Mouse (Mus musculus) heart, postnatal 10 days (tissue): ENCODE results near the gene Ankdd1b. TPM values are rescaled to one million over a fixed set of nuclear protein-coding genes. Genes with fewer than 3 reads are reported as not detected.

Source experiments
- DNase-seq, 2 experiments: peaks; one replicate each; pipeline ENCODE4 v3.0.0; 2021
- intact Hi-C: fragments of 180-260 bp; cut with DNase I; formaldehyde crosslinking; loops from one replicate; pipeline ENCODE4 v1.15.1; 2025
- total RNA-seq, 2 experiments: library from RNA; stranded (reverse); gene quantifications; 2 replicates each; pipeline ENCODE4 v1.2.3; 2021

Gene Ankdd1b
- total RNA-seq, result under 1 TPM; 0.41 to 0.97 TPM

- intact Hi-C loops, result no loop called here
- DNase-seq, result no peak
Measured at GRCm38 (mm10) chr13:96470957-96471356, at the start of gene Ankdd1b. Ankdd1b (minus strand) TSS chr13:96471198.

- intact Hi-C loops, result no loop called here
- no peak for DNase-seq
Measured at GRCm38 (mm10) chr13:96517335-96517734, 46.3 kb upstream of the Ankdd1b start.

GRCm38 (mm10) chr13:96516249-96516648, 45.3 kb upstream of the Ankdd1b start:
- intact Hi-C loops, result no loop called here
- no peak for DNase-seq

GRCm38 (mm10) chr13:96514154-96514942, 43.4 kb upstream of the Ankdd1b start:
- DNase-seq, result no peak
- intact Hi-C loops, result no loop called here

- intact Hi-C loops, result no loop called here
Measured at GRCm38 (mm10) chr13:96511893-96512292, 40.9 kb upstream of the Ankdd1b start.

GRCm38 (mm10) chr13:96511262-96511661, 40.3 kb upstream of the Ankdd1b start:
- intact Hi-C loops, result no loop called here

More at GRCm38 (mm10) chr13:96511893-96512292, 40.9 kb upstream of the Ankdd1b start:
- DNase-seq, result peak; percentile 34 to 41

GRCm38 (mm10) chr13:96510635-96511034, 39.6 kb upstream of the Ankdd1b start:
- peak; percentile 28 to 54 for DNase-seq
- intact Hi-C loops, result no loop called here

More at GRCm38 (mm10) chr13:96511262-96511661, 40.3 kb upstream of the Ankdd1b start:
- no peak for DNase-seq

- DNase-seq, result no peak
- intact Hi-C loops, result loop anchor here (10.0 kb wide), 1 partner anchor 73 kb away; no protein-coding TSS in a partner anchor
Measured at GRCm38 (mm10) chr13:96507541-96507940, 36.5 kb upstream of the Ankdd1b start.

- DNase-seq, result no peak
- intact Hi-C loops, result loop anchor here (10.0 kb wide), 1 partner anchor 72 kb away; no protein-coding TSS in a partner anchor
Measured at GRCm38 (mm10) chr13:96506313-96506712, 35.3 kb upstream of the Ankdd1b start.

GRCm38 (mm10) chr13:96505661-96506060, 34.7 kb upstream of the Ankdd1b start:
- DNase-seq, result no peak
- intact Hi-C loops, result loop anchor here (10.0 kb wide), 1 partner anchor 71 kb away; no protein-coding TSS in a partner anchor

GRCm38 (mm10) chr13:96499891-96500290, 28.9 kb upstream of the Ankdd1b start:
- intact Hi-C loops, result loop anchor here (10.0 kb wide), 1 partner anchor 65 kb away; no protein-coding TSS in a partner anchor
- DNase-seq, result no peak

- no peak for DNase-seq
- intact Hi-C loops, result no loop called here
Measured at GRCm38 (mm10) chr13:96496630-96497029, 25.6 kb upstream of the Ankdd1b start.

- intact Hi-C loops, result no loop called here
- DNase-seq, result no peak
Measured at GRCm38 (mm10) chr13:96490433-96490832, 19.4 kb upstream of the Ankdd1b start, which contains the start of gene Gm17622. Gm17622 (plus strand) TSS chr13:96490733.

GRCm38 (mm10) chr13:96487968-96488367, 17.0 kb upstream of the Ankdd1b start:
- intact Hi-C loops, result no loop called here

GRCm38 (mm10) chr13:96487230-96487629, 16.2 kb upstream of the Ankdd1b start:
- DNase-seq, result no peak
- intact Hi-C loops, result no loop called here

More at GRCm38 (mm10) chr13:96487968-96488367, 17.0 kb upstream of the Ankdd1b start:
- no peak for DNase-seq

- intact Hi-C loops, result no loop called here
- no peak for DNase-seq
Measured at GRCm38 (mm10) chr13:96478991-96479390, 8.0 kb upstream of the Ankdd1b start.

- DNase-seq, result no peak
- intact Hi-C loops, result no loop called here
Measured at GRCm38 (mm10) chr13:96477226-96477625, 6.2 kb upstream of the Ankdd1b start.

GRCm38 (mm10) chr13:96470556-96470955, 442 bp downstream of the Ankdd1b start:
- no peak for DNase-seq
- intact Hi-C loops, result no loop called here

- no peak for DNase-seq
- intact Hi-C loops, result no loop called here
Measured at GRCm38 (mm10) chr13:96468678-96469077, 2.3 kb downstream of the Ankdd1b start.

- intact Hi-C loops, result no loop called here
- DNase-seq, result no peak
Measured at GRCm38 (mm10) chr13:96465315-96465714, 5.7 kb downstream of the Ankdd1b start.

GRCm38 (mm10) chr13:96462644-96463043, 8.4 kb downstream of the Ankdd1b start:
- intact Hi-C loops, result no loop called here

GRCm38 (mm10) chr13:96458606-96459005, 12.4 kb downstream of the Ankdd1b start:
- intact Hi-C loops, result no loop called here
- no peak for DNase-seq

More at GRCm38 (mm10) chr13:96462644-96463043, 8.4 kb downstream of the Ankdd1b start:
- DNase-seq, result no peak
